Mouse (Mus musculus) c-Kit-negative CD71-positive TER-119-positive erythroid progenitor cells, embryonic 14.5 days (primary cell): ENCODE data around the gene Adm2.

ENCODE experiments used
- DNase-seq: peaks from one replicate; pipeline ENCODE4 v3.0.0-alpha.2; 2013; ENCODE audit warnings: low read depth, low spot score

Adm2 gene

DNA sequence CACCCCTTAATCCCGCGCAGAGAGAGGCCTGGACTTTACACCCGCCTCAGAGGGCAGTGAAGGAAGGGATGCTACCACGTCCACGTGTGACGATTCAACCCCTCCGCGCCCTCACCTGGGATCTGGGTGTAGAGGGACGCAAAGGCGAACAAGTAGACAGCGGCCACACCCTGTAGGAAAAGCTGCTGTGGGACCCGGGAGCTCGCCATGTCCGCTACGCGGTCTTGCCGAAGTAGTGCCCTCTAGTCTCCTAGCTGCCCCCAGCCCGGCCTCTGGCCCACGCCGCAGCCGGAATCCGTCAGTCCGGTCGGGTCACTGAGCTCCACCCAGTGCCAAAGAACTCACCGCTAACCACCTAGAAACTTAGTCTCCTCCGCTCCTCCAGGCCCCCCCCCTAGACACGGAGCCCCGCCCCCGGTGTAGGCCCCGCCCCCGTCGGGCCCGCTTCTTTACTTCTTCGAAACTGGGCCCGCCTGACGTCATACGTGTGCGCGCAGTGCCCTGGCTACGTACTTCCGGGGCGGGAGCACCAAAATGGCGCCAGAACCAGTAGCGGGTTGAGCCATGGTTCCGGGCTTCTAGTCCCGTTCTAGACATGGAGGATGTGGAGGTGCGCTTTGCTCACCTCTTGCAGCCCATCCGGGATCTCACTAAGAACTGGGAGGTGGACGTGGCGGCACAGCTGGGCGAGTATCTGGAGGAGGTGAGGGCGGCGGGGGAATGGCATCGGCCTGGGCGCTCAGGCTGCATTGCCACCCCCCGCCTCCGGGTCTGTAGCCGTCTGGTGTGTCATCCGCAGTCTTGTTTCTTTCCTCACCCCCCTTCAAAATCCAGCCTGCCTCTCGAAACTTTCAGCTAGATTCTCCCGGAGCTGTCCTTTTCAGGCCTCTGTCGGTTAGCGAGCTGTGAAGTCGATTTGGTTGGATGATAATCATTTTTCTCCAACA lies 33.0 kb downstream of the Adm2 start, which contains the start of the genes Lmf2 and Ncaph2:
Lmf2 (minus strand) TSS at position 419 of the 947 bp plus-strand sequence.
Ncaph2 (plus strand) TSS at position 479 of the 947 bp plus-strand sequence.
- peak; percentile 95 for DNase-seq

DNA sequence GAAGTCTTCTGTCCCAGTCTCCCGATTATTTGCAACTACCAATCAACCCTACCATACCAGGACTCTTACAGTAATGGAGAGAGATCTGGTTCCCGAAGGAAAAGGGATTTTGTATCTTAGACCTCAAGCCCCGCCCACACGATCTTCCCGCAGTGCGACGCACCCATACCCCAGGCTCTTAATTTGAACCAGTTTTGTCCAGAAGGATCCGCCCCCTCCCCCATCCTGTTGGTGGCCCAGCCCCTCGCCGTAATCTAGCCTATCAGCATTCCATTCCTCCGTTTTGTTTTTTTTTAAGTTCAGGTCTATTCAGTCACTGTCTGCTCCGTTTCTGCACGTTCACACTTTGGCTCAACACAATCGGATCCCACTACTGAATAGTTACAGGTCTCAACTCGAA lies 33.9 kb downstream of the Adm2 start:
- DNase-seq = peak; percentile 68

DNA sequence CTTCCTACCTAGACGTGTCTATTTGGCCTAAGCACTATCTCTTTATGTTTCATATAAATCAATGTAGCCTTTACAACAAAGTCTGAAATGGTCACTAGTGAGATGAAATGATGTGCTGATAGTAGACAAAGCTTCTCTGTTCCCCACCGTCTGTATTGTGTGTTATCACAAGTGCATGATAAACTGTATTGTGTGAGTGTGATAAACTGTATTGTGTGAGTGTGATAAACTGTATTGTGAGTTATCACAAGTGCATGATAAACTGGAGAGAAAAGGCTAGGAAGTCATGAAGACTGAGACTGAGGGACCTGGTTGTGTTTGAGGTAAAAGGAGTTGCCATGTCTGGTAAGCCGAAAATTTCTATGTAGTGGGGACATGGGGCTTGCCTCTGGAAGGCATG lies 36.3 kb downstream of the Adm2 start:
- DNase-seq = no peak

DNA sequence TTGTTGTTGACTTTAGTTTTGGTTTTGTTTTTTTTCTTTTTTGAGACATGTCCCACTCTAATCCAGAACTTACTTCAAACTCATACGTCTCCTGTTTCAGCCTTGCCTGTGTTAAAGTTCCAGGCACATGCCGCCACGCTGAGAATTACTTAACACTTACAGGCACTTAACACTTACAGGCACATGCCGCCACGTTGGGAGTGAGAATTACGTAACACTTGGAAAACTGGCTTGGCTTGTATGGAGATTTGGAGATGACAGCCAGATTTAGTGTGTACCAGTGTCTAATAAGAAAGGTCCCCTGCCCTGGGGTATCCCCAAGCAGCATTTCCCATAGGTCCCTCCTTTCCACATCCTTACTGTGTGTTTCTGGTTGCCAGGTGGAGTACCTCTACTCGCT lies 40.5 kb downstream of the Adm2 start:
- no peak for DNase-seq

DNA sequence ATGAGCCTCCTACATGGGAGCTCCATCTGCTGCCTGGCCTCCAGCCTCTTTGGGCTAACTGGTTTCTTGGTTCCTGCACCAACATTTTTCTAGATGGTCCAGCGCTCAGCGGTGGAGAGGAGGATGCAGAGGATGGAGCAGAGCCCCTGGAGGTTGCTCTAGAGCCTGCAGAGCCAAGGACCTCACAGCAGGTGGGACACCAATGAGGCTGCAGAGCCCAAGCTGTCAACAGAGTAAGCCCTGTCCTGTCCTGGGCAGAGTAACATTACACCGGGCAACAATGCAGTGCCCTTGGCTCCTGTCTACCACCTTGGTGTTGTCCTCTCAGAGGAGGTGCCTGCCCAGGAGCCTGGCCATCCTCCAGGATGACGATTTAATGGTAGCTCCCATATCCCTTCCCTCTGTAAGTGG lies 42.6 kb downstream of the Adm2 start:
- no peak for DNase-seq

DNA sequence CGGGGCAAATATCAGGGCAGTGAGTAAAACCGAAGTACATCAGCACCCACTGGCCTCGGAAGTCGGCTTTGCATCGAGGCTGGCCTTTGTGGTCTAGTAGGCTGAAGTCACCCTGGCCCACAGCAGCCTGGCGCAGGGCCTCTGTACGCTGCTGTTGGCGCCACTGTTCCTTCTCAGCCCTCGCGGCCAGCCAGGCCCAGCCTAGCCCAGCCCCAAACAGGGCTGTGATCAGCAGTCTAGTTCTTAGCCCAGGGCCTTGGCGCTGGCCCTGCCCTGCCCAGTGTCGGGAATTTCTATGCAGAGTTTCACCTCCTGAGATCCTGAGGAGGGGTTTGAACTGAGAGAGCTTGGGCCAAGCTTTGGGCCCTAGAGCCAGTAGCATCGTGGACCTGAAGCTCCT lies 49.5 kb downstream of the Adm2 start:
- no peak for DNase-seq

DNA sequence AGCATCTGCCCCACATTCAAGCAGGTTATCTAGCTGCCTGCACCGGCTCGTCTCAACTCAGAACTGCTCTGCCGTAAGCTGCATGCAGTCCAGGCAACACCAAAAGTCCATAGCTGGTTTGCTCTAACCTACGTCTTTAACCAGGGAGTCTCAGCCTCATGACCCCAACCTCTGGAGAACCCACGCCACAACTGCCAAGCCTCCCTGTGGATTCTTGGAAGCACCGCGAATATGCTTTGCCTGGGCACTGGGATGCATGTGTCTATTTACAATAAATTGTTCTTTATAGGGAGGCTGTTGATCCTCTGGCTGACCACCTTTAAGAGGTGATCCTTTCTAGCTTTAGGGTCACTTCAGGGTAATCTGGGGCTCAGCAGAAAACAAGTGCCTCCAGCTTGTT lies 50.0 kb downstream of the Adm2 start:
- DNase-seq = no peak

DNA sequence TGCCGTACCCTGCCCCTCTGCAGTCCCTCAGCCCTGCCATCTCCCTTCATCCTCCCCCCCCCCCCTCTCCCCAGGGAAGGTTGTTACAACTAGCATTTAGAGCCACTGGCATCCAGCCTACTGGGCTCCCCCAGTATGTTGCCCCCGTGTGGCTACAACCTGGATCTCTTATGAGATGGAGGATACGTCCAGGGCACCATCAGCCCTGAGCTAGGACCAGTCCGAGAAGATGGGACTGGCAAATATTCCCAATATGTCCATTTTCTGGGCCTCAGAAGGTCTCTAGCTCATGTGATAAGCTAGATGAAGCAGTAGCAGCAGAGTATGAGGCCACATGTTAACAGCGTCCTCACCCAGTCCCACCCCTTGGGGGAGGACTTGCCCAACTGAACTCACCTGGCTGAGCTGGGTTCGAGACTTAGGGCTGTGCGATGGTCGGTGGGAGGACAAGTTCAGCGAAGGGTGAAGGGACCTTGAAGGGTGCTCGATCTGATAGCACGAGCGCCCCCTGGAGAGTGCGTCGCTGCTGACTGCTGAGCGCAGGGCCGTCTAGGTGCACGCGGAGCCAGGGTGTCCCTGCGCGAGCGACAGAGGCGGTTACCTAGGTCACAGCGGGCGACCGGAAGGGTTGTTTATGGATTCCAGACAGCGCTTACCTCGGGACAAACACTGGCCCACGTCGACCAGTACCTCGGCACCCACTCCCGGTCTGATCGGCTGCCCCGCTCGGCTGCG lies 50.7 kb downstream of the Adm2 start:
- peak; percentile 68 for DNase-seq

DNA sequence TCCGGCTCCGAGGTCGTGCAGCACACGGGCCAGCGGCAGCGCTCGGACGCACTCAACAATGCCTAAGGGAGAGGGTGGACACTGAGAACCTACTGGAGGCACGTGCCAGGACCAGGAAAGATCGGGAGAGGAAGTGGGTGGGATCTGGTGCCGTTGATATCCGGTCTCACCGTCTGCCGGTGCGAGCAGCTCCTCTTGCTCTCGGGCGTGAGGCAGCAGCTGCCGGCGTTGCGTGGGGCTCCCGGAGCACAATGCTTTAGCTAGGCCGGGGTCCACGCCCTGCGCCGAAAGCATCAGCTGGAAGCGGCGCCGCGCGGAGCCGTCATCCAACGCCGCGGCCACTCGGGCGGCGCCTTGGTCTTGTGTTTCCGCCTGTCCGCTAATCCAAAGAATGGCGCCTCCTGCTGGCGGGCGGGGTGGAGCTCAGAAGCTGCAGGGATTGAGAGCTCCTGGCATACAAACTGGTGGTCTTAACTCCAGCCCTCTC lies 51.3 kb downstream of the Adm2 start, which contains the start of gene Sco2:
Sco2 (minus strand) TSS at position 85 of the 487 bp plus-strand sequence.
- peak; percentile 76 for DNase-seq
